Mouse (Mus musculus) cerebellum, adult 2 months (tissue): ENCODE results near the gene Zfp14. TPM values are rescaled to one million over a fixed set of nuclear protein-coding genes. Genes with fewer than 3 reads are reported as not detected.

Source experiments
- DNase-seq, 2 experiments: peaks; one replicate each; pipeline ENCODE4 v3.0.0; 2021
- H3K27ac ChIP-seq: fragments of 200-500 bp; 2 replicates; pipeline ENCODE4 v1.5.1; 2012; ENCODE audit warnings: low read length, control low read depth, inconsistent platforms; ENCODE audit not compliant: insufficient read depth
- H3K27me3 ChIP-seq: fragments of 200-500 bp; 2 replicates; pipeline ENCODE4 v1.6.1; 2012; ENCODE audit warnings: inconsistent platforms, mild to moderate bottlenecking, low read length, moderate library complexity; ENCODE audit not compliant: control insufficient read depth, insufficient read depth
- H3K4me1 ChIP-seq: fragments of 200-500 bp; 2 replicates; pipeline ENCODE4 v1.6.1; 2011; ENCODE audit warnings: low read length; ENCODE audit not compliant: control insufficient read depth, insufficient read depth
- H3K4me3 ChIP-seq: fragments of 200-500 bp; replicated peaks from 2 replicates; pipeline ENCODE3; 2011; ENCODE audit warnings: mild to moderate bottlenecking, low read depth, low read length, control low read depth; ENCODE audit not compliant: insufficient read depth
- CTCF ChIP-seq: fragments of 200-500 bp; IDR thresholded peaks from 2 replicates; pipeline ENCODE4 v1.5.1; 2011; ENCODE audit warnings: low read depth, mild to moderate bottlenecking, control low read depth, low read length, moderate library complexity, borderline replicate concordance; ENCODE audit not compliant: insufficient read depth
- POLR2A ChIP-seq: fragments of 200-500 bp; IDR thresholded peaks from 2 replicates; pipeline ENCODE4 v1.6.1; 2011; ENCODE audit warnings: low read length, control low read depth, borderline replicate concordance; ENCODE audit not compliant: insufficient read depth
- WGBS: fragments of 180-500 bp; shearing (Covaris S2); methylation state at CpG from one replicate; pipeline ENCODE4 v1.1.7; 2018; 5-methylcytosine and 5-hydroxymethylcytosine counted together
- polyA plus RNA-seq: library from polyadenylated mRNA; depleted of rRNA; stranded (reverse); fragments of >200 nt; gene quantifications from 2 replicates; pipeline ENCODE4 v1.2.3, GENCODE M21; 2012; rRNA removed

The Zfp14 gene
- polyA plus RNA-seq, 1 experiment: 18.3 TPM

GRCm38 (mm10) chr7:30008020-30008690 is 43.0 kb downstream of the Zfp14 start:
- no peaks in the 10 kb centered on the region for H3K27me3 ChIP-seq
- no peak overlapping the region for H3K27ac ChIP-seq
- H3K4me3 ChIP-seq: no peak overlapping the region
- TF ChIP-seq CTCF: no peak
- TF ChIP-seq POLR2A: no peak
- H3K4me1 ChIP-seq: peaks cover 6% of the 10 kb centered on the region
- DNase-seq: no peak
- whole genome bisulfite sequencing: 32% methylated on average over 6 of the region's 6 CpGs

GRCm38 (mm10) chr7:30007601-30008000 is 43.6 kb downstream of the Zfp14 start:
- no peak overlapping the region for H3K27ac ChIP-seq
- H3K4me3 ChIP-seq: no peak overlapping the region
- peaks cover 6% of the 10 kb centered on the region for H3K4me1 ChIP-seq
- 87% methylated on average over 1 of the region's 1 CpGs for WGBS
- no peak for DNase-seq
- TF ChIP-seq POLR2A: no peak
- no peak for TF ChIP-seq CTCF
- no peaks in the 10 kb centered on the region for H3K27me3 ChIP-seq

DNA sequence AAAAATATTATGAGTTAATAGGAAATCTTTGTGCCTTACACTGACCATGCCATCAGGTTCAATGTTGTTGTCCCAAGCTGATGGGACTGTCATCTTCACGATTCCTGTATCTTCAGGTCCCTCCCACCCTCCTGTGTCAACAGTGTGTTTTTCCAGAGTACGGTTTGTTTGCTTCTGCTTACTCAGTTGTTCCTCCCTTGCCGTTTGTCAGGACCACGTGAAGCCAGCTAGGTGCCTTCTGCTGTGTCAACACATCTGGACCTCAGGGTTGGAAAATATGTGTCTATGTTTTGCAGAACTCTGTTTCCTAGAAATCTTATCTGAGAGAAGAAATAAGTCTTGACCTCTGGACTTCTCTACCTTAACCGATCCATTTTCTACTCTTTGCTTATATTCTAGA is 50.6 kb downstream of the Zfp14 start:
- Histone ChIP-seq H3K4me1 (no peaks in the 10 kb centered on the region), H3K4me3 (no peak overlapping the region), H3K27ac (no peak overlapping the region), H3K27me3 (no peaks in the 10 kb centered on the region)
- no peak for DNase-seq
- 92% methylated on average over 5 of the region's 5 CpGs for WGBS
- TF ChIP-seq POLR2A: no peak
- no peak for TF ChIP-seq CTCF

DNA sequence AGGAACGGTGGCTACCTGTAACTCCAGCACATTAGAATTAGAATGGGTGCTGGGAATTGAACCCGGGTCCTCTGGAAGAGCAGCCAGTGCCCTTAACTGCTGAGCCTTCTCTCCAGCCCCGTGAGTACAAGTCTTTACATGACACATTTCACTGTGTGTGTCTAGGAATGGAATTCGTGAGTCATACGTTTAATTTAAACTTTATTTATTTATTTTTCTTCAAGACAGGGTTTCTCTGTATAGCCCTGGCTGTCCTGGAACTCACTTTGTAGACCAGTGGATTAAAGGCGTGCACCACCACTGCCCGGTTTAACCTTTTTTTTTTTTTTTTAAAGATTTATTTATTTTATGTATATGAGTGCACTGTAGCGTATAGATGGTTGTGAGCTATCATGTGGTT is 56.0 kb downstream of the Zfp14 start:
- no peak for TF ChIP-seq CTCF
- no peak for TF ChIP-seq POLR2A
- 96% methylated on average over 8 of the region's 8 CpGs for WGBS
- H3K4me1 ChIP-seq: no peaks in the 10 kb centered on the region

GRCm38 (mm10) chr7:29993340-29993739 is 57.8 kb downstream of the Zfp14 start:
- DNase-seq: no peak
- H3K27ac ChIP-seq: no peak overlapping the region
- 89% methylated on average over 9 of the region's 9 CpGs for WGBS
- no peak overlapping the region for H3K4me3 ChIP-seq
- no peak for TF ChIP-seq POLR2A
- TF ChIP-seq CTCF: no peak
- no peaks in the 10 kb centered on the region for H3K4me1 ChIP-seq
- no peaks in the 10 kb centered on the region for H3K27me3 ChIP-seq

More for the DNA sequence above, 56.0 kb downstream of the Zfp14 start:
- Histone ChIP-seq H3K4me3 (no peak overlapping the region), H3K27ac (no peak overlapping the region), H3K27me3 (no peaks in the 10 kb centered on the region)
- no peak for DNase-seq

DNA sequence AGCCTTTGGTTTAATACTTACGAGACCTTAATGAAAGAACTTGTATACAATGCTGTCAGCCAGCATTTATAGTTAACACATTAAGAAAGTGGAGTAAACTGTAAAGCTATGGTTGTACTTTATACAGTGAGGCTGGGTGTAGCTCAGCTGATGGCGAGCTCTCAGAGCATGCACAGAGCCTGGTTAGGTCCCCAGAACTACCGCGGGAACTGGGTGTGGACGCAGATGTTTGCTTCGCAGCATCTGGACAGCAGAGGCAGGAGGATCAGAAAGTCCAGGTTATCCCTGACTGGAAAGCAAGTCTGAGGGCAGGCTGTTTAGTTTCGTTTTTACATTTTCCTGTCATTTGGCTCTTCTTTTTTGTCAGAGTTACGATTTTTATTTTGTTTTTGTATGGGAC is 58.5 kb downstream of the Zfp14 start:
- no peak for TF ChIP-seq POLR2A
- TF ChIP-seq CTCF: no peak
- no peak overlapping the region for H3K4me3 ChIP-seq
- no peaks in the 10 kb centered on the region for H3K4me1 ChIP-seq
- no peaks in the 10 kb centered on the region for H3K27me3 ChIP-seq
- WGBS: 98% methylated on average over 8 of the region's 8 CpGs
- H3K27ac ChIP-seq: no peak overlapping the region
- DNase-seq: no peak

GRCm38 (mm10) chr7:29989031-29989430 is 62.1 kb downstream of the Zfp14 start:
- DNase-seq: no peak
- 86% methylated on average over 11 of the region's 11 CpGs for WGBS
- Histone ChIP-seq H3K27ac (no peak overlapping the region), H3K4me3 (no peak overlapping the region), H3K4me1 (no peaks in the 10 kb centered on the region), H3K27me3 (no peaks in the 10 kb centered on the region)
- no peak for TF ChIP-seq POLR2A
- no peak for TF ChIP-seq CTCF

- H3K4me1 ChIP-seq: no peaks in the 10 kb centered on the region
- no peak for DNase-seq
- no peak overlapping the region for H3K27ac ChIP-seq
- H3K4me3 ChIP-seq: no peak overlapping the region
- 84% methylated on average over 5 of the region's 5 CpGs for WGBS
- H3K27me3 ChIP-seq: no peaks in the 10 kb centered on the region
- TF ChIP-seq CTCF (no peak), POLR2A (no peak)
These were observed 63.6 kb downstream of the Zfp14 start for GRCm38 (mm10) chr7:29987551-29987950.

Other genes with a start within 250 kb of the Zfp14 start
- gene Zfp790, start 235.3 kb downstream of the Zfp14 start, polyA plus RNA-seq: 10.7 and 11.1 TPM in 2 replicates
- 10.6 and 10.8 TPM in 2 replicates for gene Zfp940, start 197.7 kb downstream of the Zfp14 start, polyA plus RNA-seq
- 12.7 and 13.6 TPM in 2 replicates for gene Zfp420, start 191.4 kb downstream of the Zfp14 start, polyA plus RNA-seq
- gene Zfp27, start 144.8 kb downstream of the Zfp14 start, polyA plus RNA-seq: 13.7 and 14.4 TPM in 2 replicates
- gene Zfp383, start 143.2 kb downstream of the Zfp14 start, polyA plus RNA-seq: 13.4 and 14.0 TPM in 2 replicates
- gene Zfp74, start 97.3 kb downstream of the Zfp14 start, polyA plus RNA-seq: 15.4 and 17.3 TPM in 2 replicates
- 3.3 and 4.2 TPM in 2 replicates for gene Zfp568, start 67.4 kb downstream of the Zfp14 start, polyA plus RNA-seq
- gene Zfp82, start 21.5 kb upstream of the Zfp14 start, polyA plus RNA-seq: 2.7 and 2.9 TPM in 2 replicates
- gene Gm26920, start 39.0 kb upstream of the Zfp14 start, polyA plus RNA-seq: 0.27 and 0.65 TPM in 2 replicates
- gene Zfp566, start 39.1 kb upstream of the Zfp14 start, polyA plus RNA-seq: 5.5 and 6.1 TPM in 2 replicates
- gene Zfp260, start 43.4 kb upstream of the Zfp14 start, polyA plus RNA-seq: 46.3 and 46.6 TPM in 2 replicates
- 7.1 and 8.3 TPM in 2 replicates for gene Zfp382, start 70.6 kb upstream of the Zfp14 start, polyA plus RNA-seq
- 37.6 and 38.0 TPM in 2 replicates for gene Zfp146, start 118.4 kb upstream of the Zfp14 start, polyA plus RNA-seq
- 24.7 and 32.0 TPM in 2 replicates for gene Cox7a1, start 132.8 kb upstream of the Zfp14 start, polyA plus RNA-seq
- 463 and 475 TPM in 2 replicates for gene Capns1, start 147.4 kb upstream of the Zfp14 start, polyA plus RNA-seq
- 167 and 182 TPM in 2 replicates for gene Polr2i, start 180.6 kb upstream of the Zfp14 start, polyA plus RNA-seq
- gene Tbcb, start 180.9 kb upstream of the Zfp14 start, polyA plus RNA-seq: 134 and 147 TPM in 2 replicates
- gene Ovol3, start 184.3 kb upstream of the Zfp14 start, polyA plus RNA-seq: not detected in 2 replicates
- gene Thap8, start 228.7 kb upstream of the Zfp14 start, polyA plus RNA-seq: 0.16 TPM in 1 of 2 replicates, not detected in the other
- 3.8 and 4.6 TPM in 2 replicates for gene Wdr62, start 229.0 kb upstream of the Zfp14 start, polyA plus RNA-seq
- 726 and 810 TPM in 2 replicates for gene Clip3, start 240.3 kb upstream of the Zfp14 start, polyA plus RNA-seq